In the genomic region with DNA sequence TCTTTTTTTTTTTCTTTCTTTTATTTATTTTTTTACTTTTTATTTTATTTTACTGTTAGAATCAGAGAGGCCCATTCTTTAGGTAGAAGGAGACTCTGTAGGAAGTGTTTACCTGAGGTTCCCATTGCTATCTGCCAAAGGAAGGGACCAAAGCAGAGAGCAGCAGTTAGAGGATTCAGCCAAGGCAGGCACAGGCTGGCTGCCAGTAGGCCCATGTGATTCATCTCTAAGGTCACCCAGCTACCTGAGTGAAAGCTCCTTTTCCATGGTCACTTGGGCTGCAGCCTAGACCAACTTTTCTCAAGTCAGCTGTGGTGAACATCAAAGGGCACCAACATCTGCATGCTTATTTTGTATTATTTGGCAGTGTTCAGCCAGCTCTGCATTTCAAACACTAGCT, we compare ENCODE assay signal across 29 mouse cellular contexts.
DNase-seq lines count a peak whose midpoint lies in the region.
"Had no signal": no experiment of that assay in that cellular context is flagged by ENCODE, and none has a peak within 500 bp of the region (broad histone marks: within the 10 kb centered on the region; RNA-seq: fewer than 3 reads in every experiment).

No protein-coding gene starts in this region.

- no peaks in the 10 kb centered on the region for H3K9me3 ChIP-seq in heart, embryonic 10.5 days
- H3K9me3 ChIP-seq: embryonic facial prominence, embryonic 13.5 days; heart, embryonic 13.5 days; hindbrain, embryonic 10.5 days; hindbrain, embryonic 15.5 days; limb, embryonic 10.5 days; limb, embryonic 15.5 days; liver, embryonic 15.5 days; midbrain, embryonic 15.5 days; neural tube, embryonic 15.5 days had no signal

- H3K4me3 ChIP-seq in heart, embryonic 10.5 days, result no peak overlapping the region
- H3K4me3 ChIP-seq: embryonic facial prominence, embryonic 13.5 days; erythroblast, embryonic 14.5 days; gastrocnemius, adult 2 months; hindbrain, embryonic 10.5 days; hindbrain, embryonic 15.5 days; limb, embryonic 10.5 days; limb, embryonic 15.5 days; liver, embryonic 15.5 days; midbrain, embryonic 15.5 days; neural tube, embryonic 15.5 days had no signal

- DNase-seq in cerebellum, postnatal 14 days, result peak; percentile 58 to 60
- no peak for DNase-seq in cerebellum, adult 11-12 months
- DNase-seq in heart, adult 18-20 months, result peak; percentile 24 to 30
- no peak for DNase-seq in heart, embryonic 10.5 days (ENCODE audit: low spot score)
- DNase-seq in heart, postnatal 14 days, result peak; percentile 7 to 14
- DNase-seq in heart, postnatal 36 days, result peak; percentile 11 to 17
- DNase-seq: adrenal gland, postnatal 25 days; B cell, adult 2 months; cerebellum, adult 9-11 months; embryo, embryonic 11 days; gastrocnemius, adult 2 months; gastrocnemius, postnatal 36 days; kidney, adult 11 months; kidney, postnatal 14 days; layer of hippocampus, adult 9-11 months; lung, postnatal 14 days; right cerebral cortex, postnatal 14 days; thymus, postnatal 4 days had no signal

- no peaks in the 10 kb centered on the region for H3K36me3 ChIP-seq in heart, embryonic 10.5 days
- H3K36me3 ChIP-seq: embryonic facial prominence, embryonic 13.5 days; heart, embryonic 13.5 days; hindbrain, embryonic 10.5 days; hindbrain, embryonic 15.5 days; limb, embryonic 10.5 days; limb, embryonic 15.5 days; liver, embryonic 15.5 days; midbrain, embryonic 15.5 days; neural tube, embryonic 15.5 days had no signal

- no peak overlapping the region for H3K27ac ChIP-seq in heart, embryonic 10.5 days
- H3K27ac ChIP-seq: embryonic facial prominence, embryonic 13.5 days; gastrocnemius, adult 2 months; hindbrain, embryonic 10.5 days; hindbrain, embryonic 15.5 days; limb, embryonic 10.5 days; limb, embryonic 15.5 days; liver, embryonic 15.5 days; midbrain, embryonic 15.5 days; neural tube, embryonic 15.5 days had no signal

- intact Hi-C loops in heart, postnatal 14 days (cut with DNase I), result no loop called here
- intact Hi-C loops in heart, postnatal 36 days (cut with DNase I), result no loop called here

- H3K27me3 ChIP-seq in heart, embryonic 10.5 days (ENCODE audit: insufficient read depth, poor library complexity, severe bottlenecking), result no peaks in the 10 kb centered on the region
- H3K27me3 ChIP-seq: CH12.LX; embryonic facial prominence, embryonic 13.5 days; heart, embryonic 13.5 days; hindbrain, embryonic 15.5 days; limb, embryonic 15.5 days; liver, embryonic 15.5 days; midbrain, embryonic 15.5 days; neural tube, embryonic 15.5 days had no signal

- no peaks in the 10 kb centered on the region; the same call in 1 of the 2 replicates for H3K4me1 ChIP-seq in heart, embryonic 10.5 days
- H3K4me1 ChIP-seq: hindbrain, embryonic 10.5 days; hindbrain, embryonic 15.5 days; limb, embryonic 10.5 days; limb, embryonic 15.5 days; liver, embryonic 15.5 days; midbrain, embryonic 15.5 days; neural tube, embryonic 15.5 days had no signal

Comparison
In these comparisons a context has a peak if more than half of its experiments do, and no peak if none do; other contexts are left out.
1. DNase-seq: peak in cerebellum, postnatal 14 days (2 of 2), heart, adult 18-20 months (2 of 2), heart, postnatal 14 days (2 of 2) and heart, postnatal 36 days (2 of 2); none in cerebellum, adult 11-12 months (single experiment) and heart, embryonic 10.5 days (single experiment).